Mouse (Mus musculus): ENCODE results near the gene Tm7sf3. TPM values are rescaled to one million over a fixed set of nuclear protein-coding genes. Genes with fewer than 3 reads are reported as not detected.
A peak's percentile ranks its signal among the peaks of the same experiment; 100 is the strongest.

Tm7sf3 gene
- polyA plus RNA-seq, 1 experiment from 2014 or later = 54.8 TPM

GRCm38 (mm10) chr6:146674420-146674819 lies 31.8 kb upstream of the Tm7sf3 start:
- ATAC-seq (no peak), DNase-seq (ENCODE audit: low read depth, low spot score) (no peak)
- ChIA-PET CTCF (interaction anchor here (1.2 kb wide), 1 partner anchor 46 kb away, joined by 3 read pairs; no protein-coding TSS in a partner anchor), POLR2A (no interaction called here)
- TF ChIP-seq CTCF (IDR thresholded peaks at IDR 0.05) = no peak
- H3K27me3 ChIP-seq = no peaks in the 10 kb centered on the region
- in situ Hi-C loops (cut with MboI; ENCODE audit: low pct_unique_long_range_greater_than_20kb) = no loop called here

GRCm38 (mm10) chr6:146673696-146674095 lies 31.1 kb upstream of the Tm7sf3 start:
- CTCF ChIA-PET = interaction anchor here (1.2 kb wide), 1 partner anchor 47 kb away, joined by 3 read pairs; no protein-coding TSS in a partner anchor
- DNase-seq (ENCODE audit: low read depth, low spot score) (no peak), ATAC-seq (no peak)
- TF ChIP-seq CTCF (IDR thresholded peaks at IDR 0.05) = no peak
- no peaks in the 10 kb centered on the region for H3K27me3 ChIP-seq
- in situ Hi-C loops (cut with MboI; ENCODE audit: low pct_unique_long_range_greater_than_20kb) = no loop called here
- POLR2A ChIA-PET = no interaction called here

- in situ Hi-C loops (cut with MboI; ENCODE audit: low pct_unique_long_range_greater_than_20kb) = no loop called here
- POLR2A ChIA-PET = no interaction called here
- no peak for DNase-seq (ENCODE audit: low read depth, low spot score)
- no peak for ATAC-seq
- H3K27me3 ChIP-seq = no peaks in the 10 kb centered on the region
- no peak for TF ChIP-seq CTCF (IDR thresholded peaks at IDR 0.05)
- CTCF ChIA-PET = no interaction called here
These were observed 29.5 kb upstream of the Tm7sf3 start for GRCm38 (mm10) chr6:146672106-146672505.

GRCm38 (mm10) chr6:146670956-146671855 lies 28.6 kb upstream of the Tm7sf3 start:
- TF ChIP-seq CTCF (IDR thresholded peaks at IDR 0.05) = no peak
- ATAC-seq (no peak), DNase-seq (ENCODE audit: low read depth, low spot score) (no peak)
- H3K27me3 ChIP-seq = no peaks in the 10 kb centered on the region
- ChIA-PET POLR2A (no interaction called here), CTCF (no interaction called here)
- in situ Hi-C loops (cut with MboI; ENCODE audit: low pct_unique_long_range_greater_than_20kb) = no loop called here

- DNase-seq (ENCODE audit: low read depth, low spot score) = no peak
- CTCF ChIA-PET = interaction anchor here (1.6 kb wide), 1 partner anchor 74 kb away, joined by 4 read pairs; no protein-coding TSS in a partner anchor
- ATAC-seq = no peak
- in situ Hi-C loops (cut with MboI; ENCODE audit: low pct_unique_long_range_greater_than_20kb) = no loop called here
- TF ChIP-seq CTCF (IDR thresholded peaks at IDR 0.05) = no peak
- POLR2A ChIA-PET = no interaction called here
- H3K27me3 ChIP-seq = no peaks in the 10 kb centered on the region
These were observed 26.0 kb upstream of the Tm7sf3 start for GRCm38 (mm10) chr6:146668606-146669005.

- no peak for TF ChIP-seq CTCF (IDR thresholded peaks at IDR 0.05)
These were observed 24.2 kb upstream of the Tm7sf3 start for GRCm38 (mm10) chr6:146666811-146667210.

GRCm38 (mm10) chr6:146665408-146665807 lies 22.8 kb upstream of the Tm7sf3 start:
- ATAC-seq = no peak
- H3K27me3 ChIP-seq = no peaks in the 10 kb centered on the region
- in situ Hi-C loops (cut with MboI; ENCODE audit: low pct_unique_long_range_greater_than_20kb) = no loop called here
- TF ChIP-seq CTCF (IDR thresholded peaks at IDR 0.05) = no peak
- CTCF ChIA-PET = interaction anchor here (1.3 kb wide), 1 partner anchor 96 kb away, joined by 3 read pairs; no protein-coding TSS in a partner anchor
- POLR2A ChIA-PET = no interaction called here
- DNase-seq (ENCODE audit: low read depth, low spot score) = no peak

More at GRCm38 (mm10) chr6:146666811-146667210, 24.2 kb upstream of the Tm7sf3 start:
- CTCF ChIA-PET = interaction anchor here (1.3 kb wide), 1 partner anchor 64 kb away, joined by 3 read pairs; no protein-coding TSS in a partner anchor
- ATAC-seq = no peak
- in situ Hi-C loops (cut with MboI; ENCODE audit: low pct_unique_long_range_greater_than_20kb) = no loop called here
- DNase-seq (ENCODE audit: low read depth, low spot score) = no peak
- H3K27me3 ChIP-seq = no peaks in the 10 kb centered on the region
- POLR2A ChIA-PET = no interaction called here

- ChIA-PET CTCF (interaction anchor here (1.3 kb wide), 1 partner anchor 97 kb away, joined by 3 read pairs; no protein-coding TSS in a partner anchor), POLR2A (no interaction called here)
- ATAC-seq = no peak
- DNase-seq (ENCODE audit: low read depth, low spot score) = no peak
- H3K27me3 ChIP-seq = no peaks in the 10 kb centered on the region
- TF ChIP-seq CTCF (IDR thresholded peaks at IDR 0.05) = no peak
- in situ Hi-C loops (cut with MboI; ENCODE audit: low pct_unique_long_range_greater_than_20kb) = no loop called here
These were observed 22.3 kb upstream of the Tm7sf3 start for GRCm38 (mm10) chr6:146664917-146665316.

- POLR2A ChIA-PET = no interaction called here
- in situ Hi-C loops (cut with MboI; ENCODE audit: low pct_unique_long_range_greater_than_20kb) = no loop called here
These were observed 21.5 kb upstream of the Tm7sf3 start for GRCm38 (mm10) chr6:146664116-146664515.

GRCm38 (mm10) chr6:146662679-146663078 lies 20.1 kb upstream of the Tm7sf3 start:
- peak; percentile 71 for TF ChIP-seq CTCF (IDR thresholded peaks at IDR 0.05)
- DNase-seq (ENCODE audit: low read depth, low spot score) (no peak), ATAC-seq (no peak)
- CTCF ChIA-PET = interaction anchor here (4.9 kb wide), 1 partner anchor 100 kb away, joined by 46 read pairs; no protein-coding TSS in a partner anchor
- no peaks in the 10 kb centered on the region for H3K27me3 ChIP-seq
- POLR2A ChIA-PET = interaction anchor here (1.0 kb wide), 1 partner anchor 99 kb away, joined by 3 read pairs; no protein-coding TSS in a partner anchor
- in situ Hi-C loops (cut with MboI; ENCODE audit: low pct_unique_long_range_greater_than_20kb) = no loop called here

More at GRCm38 (mm10) chr6:146664116-146664515, 21.5 kb upstream of the Tm7sf3 start:
- DNase-seq (ENCODE audit: low read depth, low spot score) (no peak), ATAC-seq (no peak)
- TF ChIP-seq CTCF (IDR thresholded peaks at IDR 0.05) = no peak
- CTCF ChIA-PET = interaction anchor here (1.4 to 4.9 kb wide), 2 partner anchors 67 to 99 kb away, joined by 3 to 46 read pairs; no protein-coding TSS in a partner anchor
- no peaks in the 10 kb centered on the region for H3K27me3 ChIP-seq

- ATAC-seq (no peak), DNase-seq (ENCODE audit: low read depth, low spot score) (no peak)
- in situ Hi-C loops (cut with MboI; ENCODE audit: low pct_unique_long_range_greater_than_20kb) = no loop called here
- H3K27me3 ChIP-seq = no peaks in the 10 kb centered on the region
- POLR2A ChIA-PET = no interaction called here
- CTCF ChIA-PET = interaction anchor here (1.0 to 4.9 kb wide), 3 partner anchors 15 to 107 kb away, joined by 3 to 46 read pairs (median 3); no protein-coding TSS in a partner anchor
- TF ChIP-seq CTCF (IDR thresholded peaks at IDR 0.05) = no peak
These were observed 19.0 kb upstream of the Tm7sf3 start for GRCm38 (mm10) chr6:146661655-146662054.
